Comparison of ENCODE assay signal across 15 mouse cellular contexts in genomic region chr10:96534547-96535124, GRCm38 (mm10).
"Had no signal": no experiment of that assay in that cellular context is flagged by ENCODE, and none has a peak within 500 bp of the region (broad histone marks: within the 10 kb centered on the region; RNA-seq: fewer than 3 reads in every experiment).

No protein-coding gene starts in this region.

- H3K4me3 ChIP-seq: layer of hippocampus, adult 2 months; neural tube, embryonic 12.5 days; neural tube, embryonic 15.5 days; stomach, embryonic 15.5 days had no signal

- DNase-seq: kidney, adult 18-20 months; kidney, adult 9 months; kidney, postnatal 14 days; kidney, postnatal 4 days; layer of hippocampus, adult 9-11 months; lung, postnatal 10 days; lung, postnatal 4 days; midbrain, embryonic 14.5 days; right cerebral cortex, postnatal 25 days; spleen, adult 18-20 months; thymus, postnatal 25 days had no signal

- H3K4me1 ChIP-seq: neural tube, embryonic 12.5 days; neural tube, embryonic 15.5 days; stomach, embryonic 15.5 days had no signal
